Mouse (Mus musculus) T-helper 17 cell (primary cell): ENCODE measurements around the gene Frmd3.
"Not testable (repeated sequence)": the region's sequence is repeated elsewhere in the genome, so short reads cannot be mapped to it uniquely, and the experiment has no call there.

ENCODE experiments used
- in situ Hi-C, 2 experiments: fragments of 300-600 bp; cut with MboI, MseI; formaldehyde crosslinking; loops; 1 replicate in 1 of 2; 2 replicates in 1 of 2; pipeline ENCODE4 v1.15.1; 2025; ENCODE audit warnings: high pct_unique_total_duplicates in 2 of 2

Frmd3 gene

DNA sequence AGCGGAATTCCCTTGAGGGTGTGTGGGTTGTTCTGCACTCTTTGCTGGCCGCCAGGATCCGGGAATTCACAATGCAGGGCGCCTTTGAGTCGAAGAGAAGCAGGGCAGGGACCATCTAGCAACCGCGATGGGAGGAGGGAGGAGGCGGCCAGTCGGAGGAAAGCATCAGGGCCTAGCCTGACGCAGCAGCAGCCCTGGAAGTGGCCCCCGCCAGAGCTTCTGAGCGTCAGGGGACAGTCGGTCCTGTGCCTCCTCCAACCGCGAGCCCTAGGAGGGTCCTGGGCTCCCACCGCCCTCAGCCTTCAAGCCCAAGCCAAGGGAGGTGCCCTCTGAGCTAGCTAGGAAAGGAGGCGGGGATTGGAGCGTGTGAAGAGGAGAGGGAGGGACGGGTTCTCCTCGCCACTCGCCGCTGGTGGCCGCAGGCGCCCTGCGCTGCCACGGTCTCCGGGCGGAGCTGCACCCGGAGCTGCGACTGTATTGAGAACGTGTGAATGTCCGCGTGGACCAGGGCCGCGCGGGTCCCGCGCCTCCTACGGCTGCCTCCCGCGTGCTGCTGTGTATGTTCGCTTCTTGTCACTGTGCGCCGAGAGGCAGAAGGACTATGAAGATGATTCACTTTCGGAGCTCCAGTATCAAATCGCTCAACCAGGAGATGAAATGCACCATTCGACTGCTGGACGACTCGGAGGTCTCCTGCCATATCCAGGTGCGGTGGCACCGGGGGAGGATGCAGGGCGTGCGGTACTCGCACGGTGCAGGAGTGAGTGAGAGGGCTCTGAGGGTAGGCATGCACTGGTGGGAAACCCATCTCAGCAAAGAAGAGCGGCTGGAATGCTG, at the start of gene Frmd3:
Gene Frmd3, plus strand, starts transcription at position 232 of the 837 bp plus-strand sequence.
- in situ Hi-C loops = no loop called here

DNA sequence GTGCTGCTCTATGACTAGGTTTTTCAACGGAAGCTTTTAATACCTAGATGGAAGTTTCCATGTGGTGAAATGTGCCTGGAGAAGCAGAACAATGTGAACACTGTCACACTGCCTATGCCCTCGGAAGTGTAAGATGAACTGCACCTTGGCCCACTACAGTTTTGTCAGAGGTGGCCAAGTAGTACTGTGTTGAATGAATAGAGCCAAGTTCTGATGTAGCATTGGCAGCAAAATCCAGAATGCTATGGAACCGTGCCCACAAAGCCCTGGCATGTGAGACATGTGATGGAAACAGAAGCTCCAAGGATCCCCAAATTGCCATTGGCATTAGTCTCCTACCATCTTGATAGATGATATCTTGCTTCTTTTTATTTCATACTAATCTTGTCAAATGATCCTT, 32.8 kb upstream of the Frmd3 start:
- in situ Hi-C loops = no loop called here

DNA sequence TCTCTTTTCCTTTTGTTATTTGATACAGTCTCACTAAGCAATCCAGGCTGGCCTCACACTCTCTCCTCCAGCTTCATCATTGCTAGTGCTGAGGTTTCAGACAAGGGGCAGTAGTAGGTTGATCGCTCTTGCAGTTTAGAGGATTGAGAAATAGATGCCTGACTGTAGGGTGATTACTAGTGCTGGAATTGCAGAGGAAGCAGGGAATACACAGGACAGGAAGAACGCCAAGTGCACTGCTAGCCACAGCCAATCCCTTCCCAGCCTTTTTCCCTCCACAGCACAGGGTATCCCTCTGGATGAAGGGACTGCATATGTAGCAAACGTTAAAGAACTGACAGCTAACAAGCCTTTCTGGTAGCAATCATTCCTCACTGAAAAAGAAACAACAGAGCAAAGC, 965 bp upstream of the Frmd3 start:
- in situ Hi-C loops = no loop called here

DNA sequence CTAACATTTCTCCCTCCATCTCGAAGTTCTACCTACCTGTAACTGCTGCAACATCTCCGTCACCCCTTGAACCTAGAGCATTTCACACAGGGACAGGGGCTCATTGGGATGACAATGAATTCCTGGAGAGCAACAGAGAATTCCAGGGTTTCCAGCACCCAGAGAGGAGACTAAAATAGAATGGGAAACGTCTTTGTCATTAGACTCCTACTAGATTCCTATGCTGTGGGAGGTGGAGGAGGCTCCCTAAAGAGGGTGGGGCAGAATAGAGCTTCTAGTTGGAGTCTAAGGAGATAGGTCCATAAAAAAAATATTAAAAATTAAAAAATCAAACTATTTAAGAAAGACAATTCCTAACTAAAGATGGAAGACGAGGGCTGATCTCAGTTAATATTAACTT, 542 bp upstream of the Frmd3 start:
- in situ Hi-C loops = no loop called here

DNA sequence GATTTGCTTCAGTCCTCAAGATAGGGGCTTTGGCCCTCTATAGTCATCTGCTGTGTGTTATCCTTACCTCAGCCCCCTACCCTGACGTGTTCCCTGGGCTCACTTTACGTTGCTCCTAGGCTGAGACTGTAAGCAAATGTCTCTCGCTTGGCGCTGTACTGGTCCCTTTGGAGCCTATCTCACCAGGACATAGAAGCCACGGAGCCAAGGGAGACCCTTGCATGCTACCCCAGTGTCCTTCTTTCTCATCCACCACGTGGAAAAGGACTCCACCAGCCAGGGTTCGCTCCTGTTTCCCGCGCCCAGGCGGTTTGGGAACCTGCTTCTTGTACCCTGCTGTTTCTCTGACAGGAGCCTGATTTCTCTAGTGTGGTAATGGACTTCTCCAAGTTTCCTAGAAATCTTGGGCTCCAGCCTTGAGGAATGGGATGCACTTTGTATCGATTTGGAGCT, 832 bp downstream of the Frmd3 start:
- in situ Hi-C loops = no loop called here

DNA sequence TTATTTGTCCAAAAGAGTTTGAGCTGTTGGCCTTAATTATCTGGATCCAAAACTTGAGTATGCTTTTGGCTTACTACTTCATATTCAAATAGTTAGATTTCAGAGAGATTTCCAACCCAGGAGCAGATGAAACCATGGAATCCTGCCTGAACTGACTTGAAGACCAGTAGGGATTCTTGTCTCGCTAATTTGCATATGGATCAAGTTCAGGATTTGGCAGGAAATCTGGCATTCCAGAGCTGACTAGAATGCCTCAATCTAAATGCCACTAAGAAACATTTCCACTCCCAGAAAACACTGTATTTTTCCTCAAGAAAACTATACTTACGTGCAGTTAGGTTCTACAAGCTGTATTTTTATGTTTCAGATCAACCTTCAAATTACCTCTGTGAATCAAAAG, 6.8 kb downstream of the Frmd3 start:
- in situ Hi-C loops = no loop called here

DNA sequence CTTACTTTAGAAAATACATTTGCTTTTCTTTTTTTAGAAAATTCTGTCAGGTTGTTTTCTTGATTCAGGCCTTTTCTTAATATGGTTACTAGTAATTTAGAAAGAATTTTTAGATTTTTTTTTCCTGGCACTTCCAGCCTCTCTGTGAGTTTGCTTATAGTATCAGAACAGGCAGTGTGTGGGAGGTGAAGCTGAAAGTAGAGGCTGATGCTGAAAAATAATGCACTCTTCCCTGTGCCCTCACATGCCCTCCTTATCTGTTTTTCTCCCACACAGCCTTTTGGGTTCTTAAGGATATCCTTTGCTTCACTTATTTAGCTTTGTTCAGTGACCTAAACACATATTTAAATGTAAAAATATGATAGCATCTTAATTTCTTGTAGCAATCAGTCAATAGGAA, 30.0 kb downstream of the Frmd3 start:
- in situ Hi-C loops = no loop called here

DNA sequence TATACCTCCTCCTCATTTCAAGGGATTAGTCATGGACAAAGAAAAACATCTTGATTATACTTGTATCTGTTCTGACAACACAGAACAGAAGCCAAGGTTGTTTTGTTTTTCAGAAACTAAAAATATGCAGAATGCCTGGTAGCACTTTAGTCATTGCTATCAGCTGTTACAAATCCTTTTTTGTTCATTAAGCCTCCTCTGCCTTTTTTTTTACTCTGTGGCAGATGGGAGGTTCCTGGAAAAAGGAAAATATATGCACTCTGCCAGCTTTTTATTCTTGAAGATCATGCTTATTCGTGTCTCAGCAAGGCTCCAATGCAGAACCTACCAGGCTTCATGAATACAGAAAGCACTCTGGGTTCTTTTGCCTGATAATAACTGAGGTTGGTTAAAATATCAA, 38.5 kb downstream of the Frmd3 start:
- in situ Hi-C loops = no loop called here

DNA sequence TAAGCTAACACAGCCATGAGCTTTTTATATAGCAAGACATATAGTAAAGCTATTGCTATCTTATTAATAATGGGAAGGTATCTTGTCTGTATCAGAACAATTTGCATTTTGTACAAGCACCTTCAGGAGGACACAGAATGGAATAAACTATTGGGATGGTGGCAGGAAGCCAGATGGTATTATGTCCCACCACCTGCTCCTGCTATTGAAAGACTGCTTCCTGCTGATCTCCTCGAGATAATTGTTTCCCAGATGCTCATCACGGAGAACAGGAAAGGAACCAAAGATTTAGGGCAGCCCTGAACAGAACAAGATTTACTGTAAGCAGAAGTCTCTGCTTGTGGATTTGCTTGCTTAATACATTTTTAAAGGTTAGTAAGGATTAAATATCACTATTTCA, 63.5 kb downstream of the Frmd3 start:
- in situ Hi-C loops = no loop called here

DNA sequence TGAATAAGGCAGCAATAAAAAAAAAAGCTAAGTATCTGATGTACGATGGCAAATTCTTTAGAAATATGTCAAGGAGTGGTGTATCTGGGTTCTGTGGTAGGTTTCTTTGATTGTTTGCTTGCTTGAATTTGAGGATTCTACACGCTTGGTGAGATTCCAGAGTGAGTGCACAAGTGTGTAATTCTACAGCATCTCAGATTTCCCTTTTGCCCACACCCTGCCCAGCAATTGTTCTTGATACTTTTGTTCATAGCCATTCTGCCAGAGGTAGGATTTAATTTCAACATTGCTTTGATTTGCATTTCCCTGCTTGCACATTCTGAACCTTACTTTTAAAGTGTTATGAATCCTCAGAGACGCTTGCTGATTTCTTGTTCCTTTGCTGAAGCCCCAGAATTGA, 97.6 kb downstream of the Frmd3 start:
- in situ Hi-C loops = no loop called here

DNA sequence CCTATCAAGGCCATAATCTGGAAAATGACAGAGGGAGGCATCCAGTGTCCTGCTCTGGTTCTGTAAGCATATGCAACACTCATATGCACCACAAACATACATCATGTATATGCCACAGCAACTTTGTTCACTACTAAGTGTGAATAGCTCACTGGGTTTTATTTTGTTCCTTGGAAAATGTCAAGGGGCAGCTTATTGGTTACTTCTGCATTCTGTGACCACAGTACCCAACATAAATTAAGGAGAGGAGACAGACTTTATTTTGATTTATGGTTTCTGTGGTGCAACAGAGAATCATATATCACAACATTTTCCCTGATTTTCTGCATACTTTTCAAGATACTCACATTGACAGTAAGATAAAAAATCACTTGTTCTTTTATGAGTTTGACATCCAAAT, 178.3 kb downstream of the Frmd3 start:
- in situ Hi-C loops = no loop called here

DNA sequence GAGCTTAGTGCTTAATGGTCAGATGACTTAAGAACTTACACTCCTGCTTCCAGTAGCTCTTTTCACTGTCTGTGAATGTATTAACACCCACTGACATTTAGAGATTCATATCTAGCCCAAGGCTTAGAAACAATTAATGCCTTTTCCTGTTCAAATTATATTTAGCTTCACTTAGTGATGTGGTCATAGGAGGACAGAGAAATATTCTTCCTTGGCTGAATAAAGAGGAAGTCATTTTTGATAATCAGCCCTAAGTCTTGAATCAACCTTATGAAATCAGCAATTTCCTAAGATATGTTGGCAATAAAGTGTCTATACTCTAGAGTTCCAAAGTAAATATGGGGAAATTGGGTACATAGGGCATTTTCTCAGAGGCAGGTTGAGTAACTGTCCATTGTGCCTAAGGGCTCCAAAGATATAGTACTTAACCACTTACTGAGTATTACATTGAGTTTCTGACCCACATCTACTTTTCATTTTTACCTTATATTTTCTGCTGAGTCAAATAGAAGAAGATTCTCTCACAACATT, 188.1 kb downstream of the Frmd3 start:
- in situ Hi-C loops = no loop called here

DNA sequence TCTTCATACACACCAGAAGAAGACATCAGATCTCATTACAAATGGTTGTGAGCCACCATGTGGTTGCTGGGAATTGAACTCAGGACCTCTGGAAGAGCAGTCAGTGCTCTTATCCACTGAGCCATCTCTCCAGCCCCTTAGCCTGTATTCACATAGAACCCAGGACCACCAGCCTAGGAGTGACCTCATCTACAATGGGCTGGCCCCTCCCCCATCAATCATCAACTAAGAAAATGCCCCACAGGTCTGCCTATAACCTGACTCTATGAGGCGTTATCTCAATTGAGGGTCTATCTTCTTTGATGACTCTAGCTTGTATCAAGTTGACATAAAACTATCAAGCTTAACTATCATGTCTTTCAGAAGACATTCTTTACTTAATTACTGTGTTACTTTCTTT, 208.5 kb downstream of the Frmd3 start:
- in situ Hi-C loops = not testable (repeated sequence)

DNA sequence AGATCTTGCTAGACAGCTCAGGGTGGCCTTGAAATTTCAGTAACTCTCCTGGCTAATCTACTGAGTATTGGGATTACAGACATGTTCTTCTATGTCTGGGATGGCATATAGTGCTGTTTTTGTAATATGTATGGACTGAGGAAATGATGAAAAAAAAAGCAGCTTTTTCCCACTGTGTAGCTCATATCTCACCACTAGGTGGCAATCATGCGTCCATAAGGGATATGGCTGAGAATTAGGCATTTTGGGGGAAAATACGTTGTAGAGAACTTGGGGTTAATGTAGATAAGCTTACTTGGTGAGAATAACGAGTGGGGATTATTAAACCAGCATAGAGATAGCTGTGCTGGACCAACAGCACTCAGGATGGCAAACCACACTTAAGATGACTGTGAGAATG, 209.1 kb downstream of the Frmd3 start:
- in situ Hi-C loops = no loop called here

DNA sequence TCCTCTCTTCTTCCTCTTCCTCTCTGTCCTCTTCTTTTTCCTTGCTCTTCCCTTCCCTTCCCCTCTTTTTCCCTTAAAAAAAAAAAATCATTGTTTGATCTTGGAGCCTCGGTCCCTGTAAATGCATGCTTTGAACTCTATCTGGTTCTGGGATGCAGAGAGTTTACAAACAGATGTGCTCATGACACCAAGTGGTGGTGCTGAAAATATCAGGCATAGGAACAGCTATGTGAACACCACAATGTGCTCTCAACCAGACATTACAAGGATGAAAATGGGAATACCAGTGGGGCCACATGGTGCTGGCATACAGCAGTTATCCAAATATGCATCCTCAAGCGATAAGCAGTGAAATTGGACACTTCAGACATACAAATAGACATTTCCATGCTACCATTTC, 211.0 kb downstream of the Frmd3 start:
- in situ Hi-C loops = no loop called here

DNA sequence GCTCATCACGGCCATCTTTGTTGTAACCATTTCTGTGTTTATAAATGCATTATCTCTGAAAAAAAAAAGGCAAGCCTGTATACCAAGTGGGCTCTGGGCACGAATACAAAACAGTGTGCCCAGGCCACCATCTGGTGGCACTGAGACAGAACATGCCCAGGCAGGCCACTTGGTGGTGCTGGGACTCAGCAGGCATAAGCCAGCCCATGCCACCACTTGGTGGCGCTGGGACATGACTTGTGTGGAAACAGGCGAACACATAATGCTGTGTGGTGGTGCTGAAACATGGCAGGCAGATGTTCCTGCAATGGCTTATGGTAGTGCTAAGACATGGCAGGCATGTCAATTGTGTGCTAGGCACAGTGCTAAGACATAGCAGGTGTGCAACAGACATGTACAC, 217.8 kb downstream of the Frmd3 start:
- in situ Hi-C loops = no loop called here

DNA sequence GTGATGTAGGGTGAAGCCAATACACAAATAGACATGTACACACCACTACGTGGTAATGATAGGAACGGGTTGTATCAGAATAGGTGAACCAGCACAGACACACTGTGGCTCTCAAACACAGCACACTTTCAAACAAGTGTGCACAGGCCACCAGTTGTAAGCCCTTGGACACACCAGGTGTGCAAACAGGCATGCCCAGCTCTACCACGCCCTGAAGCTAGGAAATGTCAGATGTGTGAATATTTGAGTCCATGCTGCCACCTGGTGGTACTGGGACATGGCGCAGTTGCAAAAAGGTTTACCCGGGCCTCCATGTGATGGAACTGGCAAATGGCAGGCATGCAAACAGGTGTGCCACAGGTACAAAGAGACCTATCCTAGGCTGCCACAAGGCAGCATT, 218.2 kb downstream of the Frmd3 start:
- in situ Hi-C loops = no loop called here

DNA sequence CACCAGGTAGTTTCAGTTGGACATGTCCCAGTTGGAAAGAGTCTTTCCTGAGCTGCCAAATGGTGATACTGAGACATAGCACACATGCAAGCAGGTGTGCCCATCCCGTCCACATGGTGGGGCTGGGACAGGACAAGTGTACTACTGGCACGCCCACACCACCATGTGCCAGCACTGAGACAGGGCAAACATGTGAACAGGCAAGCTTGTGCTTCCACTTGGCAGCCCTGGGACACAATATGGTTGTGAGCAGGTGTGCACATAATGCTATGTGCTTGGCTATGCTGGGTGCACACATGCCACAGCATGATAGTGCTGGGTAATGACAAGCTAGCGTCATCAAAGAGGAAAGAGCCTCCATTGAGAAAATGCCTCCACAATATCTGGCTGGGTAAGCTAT, 220.3 kb downstream of the Frmd3 start:
- in situ Hi-C loops = no loop called here

DNA sequence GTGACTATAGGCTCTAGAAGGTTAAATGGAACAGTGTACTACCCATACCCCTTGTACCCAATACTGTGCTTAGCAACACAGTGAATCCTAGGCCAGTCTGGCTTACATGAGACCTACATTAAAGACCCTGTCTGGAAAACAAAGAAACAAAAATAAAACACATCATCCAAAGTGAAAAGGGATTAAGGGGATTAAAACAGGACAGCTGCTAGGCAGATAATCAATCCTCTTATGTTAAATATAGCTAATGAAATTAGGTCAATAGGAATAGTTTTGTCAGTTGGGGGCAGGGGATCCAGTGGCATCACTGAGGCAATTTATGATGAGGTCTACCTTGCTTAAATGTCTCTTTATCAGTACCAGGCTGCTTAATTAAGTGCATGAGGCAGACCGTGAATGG, 228.9 kb downstream of the Frmd3 start, which contains the start of gene Kdm4c:
Gene Kdm4c, plus strand, starts transcription at position 322 of the 400 bp plus-strand sequence.
- in situ Hi-C loops = no loop called here
